Mouse (Mus musculus) MEL (cell line): ENCODE measurements around the gene Npas4. TPM values are rescaled to one million over a fixed set of nuclear protein-coding genes. Genes with fewer than 3 reads are reported as not detected.

Experiments used
- DNase-seq: peaks from one replicate; pipeline ENCODE4 v3.0.0; 2011; ENCODE audit warnings: low read depth, low spot score
- H3K27ac ChIP-seq: 2 replicates; pipeline ENCODE4 v1.5.1; 2012; ENCODE audit warnings: low read depth, mild to moderate bottlenecking, control low read depth, low read length, moderate library complexity; ENCODE audit not compliant: control insufficient read depth
- H3K27me3 ChIP-seq, 2 experiments: fragments of 150-350 bp in 1 of 2; sonication (generic) in 1 of 2; 2 replicates each; pipeline ENCODE4 v1.6.1; 2012; ENCODE audit warnings: low read length in 2 of 2, mild to moderate bottlenecking in 2 of 2, improper control_type of control experiment in 1 of 2, moderate library complexity in 1 of 2; ENCODE audit not compliant: insufficient read depth in 2 of 2, control insufficient read depth in 1 of 2
- H3K36me3 ChIP-seq, 2 experiments: 2 replicates each; pipeline ENCODE4 v1.6.1; 2012 to 2014; ENCODE audit warnings: low read length in 2 of 2, improper control_type of control experiment in 1 of 2, inconsistent platforms in 1 of 2, mild to moderate bottlenecking in 1 of 2; ENCODE audit not compliant: insufficient read depth in 2 of 2, control insufficient read depth in 1 of 2
- H3K4me1 ChIP-seq, 2 experiments: fragments of 150-350 bp in 1 of 2; sonication (generic) in 1 of 2; 2 replicates each; pipeline ENCODE4 v1.6.1; 2012; ENCODE audit warnings: low read length in 2 of 2, improper control_type of control experiment in 1 of 2, mild to moderate bottlenecking in 1 of 2; ENCODE audit not compliant: insufficient read depth in 2 of 2, control insufficient read depth in 1 of 2
- H3K4me3 ChIP-seq, 2 experiments: fragments of 150-350 bp in 1 of 2; sonication (generic) in 1 of 2; 2 replicates each; pipeline ENCODE4 v1.5.1; 2012; ENCODE audit warnings: low read depth in 2 of 2, low read length in 2 of 2, mild to moderate bottlenecking in 2 of 2, moderate library complexity in 2 of 2, control low read depth in 1 of 2, improper control_type of control experiment in 1 of 2; ENCODE audit not compliant: control insufficient read depth in 1 of 2, insufficient read depth in 1 of 2
- H3K79me2 ChIP-seq: 2 replicates; pipeline ENCODE4 v1.6.1; 2012; ENCODE audit warnings: mild to moderate bottlenecking, low read length, moderate library complexity; ENCODE audit not compliant: control insufficient read depth, poor library complexity, insufficient read depth
- H3K9ac ChIP-seq: 2 replicates; pipeline ENCODE4 v1.6.1; 2012; ENCODE audit warnings: low read depth, mild to moderate bottlenecking, control low read depth, low read length, moderate library complexity; ENCODE audit not compliant: control insufficient read depth, poor library complexity, severe bottlenecking
- H3K9me3 ChIP-seq: fragments of 150-350 bp; sonication (generic); replicated peaks from 2 replicates; pipeline ENCODE4 v1.6.1; 2012; ENCODE audit warnings: mild to moderate bottlenecking, low read length, improper control_type of control experiment, moderate library complexity; ENCODE audit not compliant: insufficient read depth
- BHLHE40 ChIP-seq: IDR thresholded peaks from 2 replicates; pipeline ENCODE4 v1.6.1; 2012; ENCODE audit warnings: low read depth, mild to moderate bottlenecking, inconsistent platforms, low read length, improper control_type of control experiment, borderline replicate concordance
- CHD2 ChIP-seq: IDR thresholded peaks from 2 replicates; pipeline ENCODE4 v1.6.1; 2011; ENCODE audit warnings: low read length, improper control_type of control experiment
- CTCF ChIP-seq, 3 experiments: IDR thresholded peaks in 2 of 3; conservative IDR thresholded peaks in 1 of 3; 2 replicates each; pipeline ENCODE4 v1.5.1; 2011 to 2012; ENCODE audit warnings: low read length in 3 of 3, low read depth in 2 of 3, mild to moderate bottlenecking in 2 of 3, improper control_type of control experiment in 1 of 3, inconsistent platforms in 1 of 3, mixed read lengths in 1 of 3, moderate library complexity in 1 of 3; ENCODE audit not compliant: control insufficient read depth in 1 of 3, insufficient read depth in 1 of 3, poor library complexity in 1 of 3, severe bottlenecking in 1 of 3
- E2F4 ChIP-seq: IDR thresholded peaks from 2 replicates; pipeline ENCODE4 v1.6.1; 2011; ENCODE audit warnings: low read depth, low read length, improper control_type of control experiment, borderline replicate concordance
- EP300 ChIP-seq, 2 experiments: IDR thresholded peaks; 2 replicates each; pipeline ENCODE4 v1.6.1; 2011; ENCODE audit warnings: improper control_type of control experiment in 2 of 2, low read length in 2 of 2, low read depth in 1 of 2, mild to moderate bottlenecking in 1 of 2
- ETS1 ChIP-seq: IDR thresholded peaks from 2 replicates; pipeline ENCODE4 v1.6.1; 2012; ENCODE audit warnings: low read depth, mild to moderate bottlenecking, inconsistent platforms, low read length, improper control_type of control experiment, moderate library complexity
- GABPA ChIP-seq: IDR thresholded peaks from 2 replicates; pipeline ENCODE4 v1.6.1; 2012; ENCODE audit warnings: low read depth, mild to moderate bottlenecking, inconsistent platforms, low read length, improper control_type of control experiment, moderate library complexity
- GATA1 ChIP-seq: IDR thresholded peaks from 2 replicates; pipeline ENCODE4 v1.6.1; 2011; ENCODE audit warnings: low read depth, low read length, improper control_type of control experiment
- HCFC1 ChIP-seq: IDR thresholded peaks from 2 replicates; pipeline ENCODE4 v1.6.1; 2012; ENCODE audit warnings: low read depth, mild to moderate bottlenecking, inconsistent platforms, low read length, improper control_type of control experiment, moderate library complexity
- KAT2A ChIP-seq: conservative IDR thresholded peaks from 2 replicates; pipeline ENCODE4 v1.6.1; 2012; ENCODE audit warnings: low read depth, low read length, improper control_type of control experiment, inconsistent platforms
- MAFK ChIP-seq: IDR thresholded peaks from 2 replicates; pipeline ENCODE4 v1.6.1; 2011; ENCODE audit warnings: low read depth, mild to moderate bottlenecking, low read length, improper control_type of control experiment, borderline replicate concordance
- MAX ChIP-seq: IDR thresholded peaks from 2 replicates; pipeline ENCODE4 v1.6.1; 2011; ENCODE audit warnings: low read length, improper control_type of control experiment
- MAZ ChIP-seq: IDR thresholded peaks from 2 replicates; pipeline ENCODE4 v1.6.1; 2012; ENCODE audit warnings: low read depth, mild to moderate bottlenecking, inconsistent platforms, low read length, improper control_type of control experiment
- MEF2A ChIP-seq: IDR thresholded peaks from 2 replicates; pipeline ENCODE4 v1.6.1; 2014; ENCODE audit warnings: low read depth, mild to moderate bottlenecking, inconsistent platforms, low read length, improper control_type of control experiment; ENCODE audit not compliant: poor library complexity, insufficient replicate concordance, severe bottlenecking; ENCODE audit errors: extremely low read depth
- MYB ChIP-seq: IDR thresholded peaks from 2 replicates; pipeline ENCODE4 v1.6.1; 2011; ENCODE audit warnings: mild to moderate bottlenecking, low read depth, low read length, improper control_type of control experiment
- MYC ChIP-seq: IDR thresholded peaks from 2 replicates; pipeline ENCODE4 v1.6.1; 2011; ENCODE audit warnings: low read depth, mild to moderate bottlenecking, low read length, improper control_type of control experiment, moderate library complexity
- NELFE ChIP-seq: IDR thresholded peaks from 2 replicates; pipeline ENCODE4 v1.6.1; 2011; ENCODE audit warnings: low read depth, low read length, improper control_type of control experiment
- POLR2A ChIP-seq, 2 experiments: IDR thresholded peaks; 2 replicates each; pipeline ENCODE4 v1.6.1; 2011 to 2012; ENCODE audit warnings: low read length in 2 of 2, mild to moderate bottlenecking in 2 of 2, control low read depth in 1 of 2, improper control_type of control experiment in 1 of 2, low read depth in 1 of 2, moderate library complexity in 1 of 2; ENCODE audit not compliant: control insufficient read depth in 1 of 2, insufficient read depth in 1 of 2, poor library complexity in 1 of 2
- POLR2AphosphoS2 ChIP-seq: IDR thresholded peaks from 2 replicates; pipeline ENCODE4 v1.6.1; 2011; ENCODE audit warnings: low read length, improper control_type of control experiment
- POLR2AphosphoS5 ChIP-seq: IDR thresholded peaks from 2 replicates; pipeline ENCODE4 v1.6.1; 2012; ENCODE audit warnings: low read depth, borderline replicate concordance, mild to moderate bottlenecking, inconsistent platforms, low read length, moderate library complexity, mixed read lengths
- RCOR1 ChIP-seq: IDR thresholded peaks from 2 replicates; pipeline ENCODE4 v1.6.1; 2012; ENCODE audit warnings: low read depth, mild to moderate bottlenecking, inconsistent platforms, low read length, improper control_type of control experiment
- SIN3A ChIP-seq: IDR thresholded peaks from 2 replicates; pipeline ENCODE4 v1.6.1; 2012; ENCODE audit warnings: low read length, improper control_type of control experiment, inconsistent platforms
- SMC3 ChIP-seq: IDR thresholded peaks from 2 replicates; pipeline ENCODE4 v1.6.1; 2011; ENCODE audit warnings: low read depth, low read length, improper control_type of control experiment
- TBP ChIP-seq: IDR thresholded peaks from 2 replicates; pipeline ENCODE4 v1.8.0; 2011; ENCODE audit warnings: low read depth, low read length, improper control_type of control experiment
- TCF12 ChIP-seq: IDR thresholded peaks from 2 replicates; pipeline ENCODE4 v1.6.1; 2014; ENCODE audit warnings: low read depth, mild to moderate bottlenecking, inconsistent platforms, low read length, improper control_type of control experiment, moderate library complexity
- USF1 ChIP-seq: IDR thresholded peaks from 2 replicates; pipeline ENCODE4 v1.6.1; 2014; ENCODE audit warnings: low read depth, mild to moderate bottlenecking, inconsistent platforms, low read length, improper control_type of control experiment, moderate library complexity
- USF2 ChIP-seq, 2 experiments: IDR thresholded peaks; 2 replicates each; pipeline ENCODE4 v1.6.1; 2011 to 2012; ENCODE audit warnings: improper control_type of control experiment in 2 of 2, low read length in 2 of 2, borderline replicate concordance in 1 of 2, inconsistent platforms in 1 of 2, low read depth in 1 of 2, mild to moderate bottlenecking in 1 of 2; ENCODE audit not compliant: insufficient read depth in 1 of 2
- ZC3H11A ChIP-seq: IDR thresholded peaks from 2 replicates; pipeline ENCODE4 v1.6.1; 2012; ENCODE audit warnings: low read depth, mild to moderate bottlenecking, inconsistent platforms, low read length, improper control_type of control experiment
- ZKSCAN1 ChIP-seq: IDR thresholded peaks from 2 replicates; pipeline ENCODE4 v1.6.1; 2012; ENCODE audit warnings: low read depth, mild to moderate bottlenecking, inconsistent platforms, low read length, improper control_type of control experiment, moderate library complexity
- ZNF384 ChIP-seq: IDR thresholded peaks from 2 replicates; pipeline ENCODE4 v1.6.1; 2012; ENCODE audit warnings: low read depth, mild to moderate bottlenecking, inconsistent platforms, low read length, improper control_type of control experiment
- polyA plus RNA-seq, 2 experiments: library from polyadenylated mRNA; stranded (reverse) in 1 of 2; unstranded in 1 of 2; fragments of >175 nt in 1 of 2; fragments of >200 nt in 1 of 2; gene quantifications; 2 replicates each; pipeline versions ENCODE4 v1.2.1 to v1.2.4; 2012; ENCODE audit warnings: low replicate concordance in 2 of 2, low read depth in 1 of 2; ENCODE audit not compliant: insufficient read length in 2 of 2, insufficient read depth in 1 of 2, missing spikeins in 1 of 2
- total RNA-seq: library from RNA; depleted of rRNA; stranded (reverse); fragments of 300-350 nt; gene quantifications from 2 replicates; pipeline ENCODE4 v1.2.3, GENCODE M21; 2012

The Npas4 gene
- total and polyA plus RNA-seq, 3 experiments: not detected

- TF ChIP-seq CHD2 (no peak), ZKSCAN1 (no peak), MEF2A (no peak)
These were observed 47.8 kb upstream of the Npas4 start (continued) for GRCm38 (mm10) chr19:5037678-5038571.

DNA sequence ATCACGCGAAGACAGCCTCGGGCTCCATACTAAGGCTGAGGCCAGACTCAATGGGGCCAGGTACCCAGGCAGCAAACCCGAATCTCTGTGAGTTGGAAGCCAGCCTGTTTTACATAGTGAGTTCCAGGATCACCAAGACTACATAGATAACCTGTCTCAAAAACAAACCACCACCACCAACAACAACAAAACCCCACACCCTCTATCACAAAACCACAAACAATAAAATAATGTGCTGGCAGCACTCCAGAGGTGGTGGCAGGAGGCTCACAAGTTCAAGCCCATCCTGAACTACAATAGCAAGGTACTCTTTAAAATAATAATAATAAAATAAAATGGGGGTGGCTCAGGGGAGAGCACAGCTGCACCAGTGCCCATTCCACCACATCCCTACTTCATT, 46.5 kb upstream of the Npas4 start:
- Histone ChIP-seq H3K9ac (no peak overlapping the region), H3K4me1 (peaks cover 2 to 18% of the 10 kb centered on the region in 2 experiments), H3K27ac (no peak overlapping the region), H3K36me3 (peaks cover 0 to 5% of the 10 kb centered on the region in 2 experiments; a peak in 1 of 4 replicates), H3K27me3 (no peaks in the 10 kb centered on the region), H3K9me3 (no peaks in the 10 kb centered on the region), H3K79me2 (peaks cover 11% of the 10 kb centered on the region), H3K4me3 (no peak overlapping the region)
- peak; percentile 66 for DNase-seq
- TF ChIP-seq MAZ (no peak), MAX (no peak), KAT2A (no peak), MYC (no peak), MAFK (no peak), ZNF384 (no peak), MEF2A (no peak), POLR2AphosphoS2 (no peak), SMC3 (no peak), MYB (no peak), USF2 (IDR thresholded peaks at IDR 0.05; ENCODE audit: borderline replicate concordance in 1 of 2, insufficient read depth in 1 of 2, low read depth in 1 of 2, low read length in 2 of 2) (no peak), NELFE (no peak), GATA1 (peak; percentile 30; the same call in 1 of the 2 replicates), RCOR1 (peak; percentile 73), ZKSCAN1 (no peak), POLR2A (IDR thresholded peaks at IDR 0.05; ENCODE audit: control insufficient read depth in 1 of 2, insufficient read depth in 1 of 2, low read depth in 1 of 2, low read length in 2 of 2, poor library complexity in 1 of 2) (no peak), BHLHE40 (no peak), SIN3A (0 out of 2 replicates have a peak, but pooled peaks have one; percentile 26), CHD2 (no peak), CTCF (IDR thresholded peaks at IDR 0.05 in 2 of 3, conservative IDR thresholded peaks at IDR 0.05 in 1 of 3; ENCODE audit: control insufficient read depth in 1 of 3, insufficient read depth in 1 of 3, low read depth in 2 of 3, low read length in 3 of 3, poor library complexity in 1 of 3, severe bottlenecking in 1 of 3) (no peak), TBP (no peak), GABPA (no peak), ETS1 (peak; percentile 41; the same call in 1 of the 2 replicates), TCF12 (no peak), USF1 (no peak), POLR2AphosphoS5 (no peak), ZC3H11A (no peak), HCFC1 (no peak), EP300 (IDR thresholded peaks at IDR 0.05; ENCODE audit: low read depth in 1 of 2, low read length in 2 of 2) (no peak), E2F4 (no peak)
